Mouse (Mus musculus) thymus, adult 18-20 months (tissue): Measurements from ENCODE around the gene Fzr1.

ENCODE experiments used
- DNase-seq, 2 experiments: peaks; one replicate each; pipeline ENCODE4 v3.0.0; 2022; ENCODE audit warnings: mixed read lengths in 2 of 2

Fzr1 gene

DNA sequence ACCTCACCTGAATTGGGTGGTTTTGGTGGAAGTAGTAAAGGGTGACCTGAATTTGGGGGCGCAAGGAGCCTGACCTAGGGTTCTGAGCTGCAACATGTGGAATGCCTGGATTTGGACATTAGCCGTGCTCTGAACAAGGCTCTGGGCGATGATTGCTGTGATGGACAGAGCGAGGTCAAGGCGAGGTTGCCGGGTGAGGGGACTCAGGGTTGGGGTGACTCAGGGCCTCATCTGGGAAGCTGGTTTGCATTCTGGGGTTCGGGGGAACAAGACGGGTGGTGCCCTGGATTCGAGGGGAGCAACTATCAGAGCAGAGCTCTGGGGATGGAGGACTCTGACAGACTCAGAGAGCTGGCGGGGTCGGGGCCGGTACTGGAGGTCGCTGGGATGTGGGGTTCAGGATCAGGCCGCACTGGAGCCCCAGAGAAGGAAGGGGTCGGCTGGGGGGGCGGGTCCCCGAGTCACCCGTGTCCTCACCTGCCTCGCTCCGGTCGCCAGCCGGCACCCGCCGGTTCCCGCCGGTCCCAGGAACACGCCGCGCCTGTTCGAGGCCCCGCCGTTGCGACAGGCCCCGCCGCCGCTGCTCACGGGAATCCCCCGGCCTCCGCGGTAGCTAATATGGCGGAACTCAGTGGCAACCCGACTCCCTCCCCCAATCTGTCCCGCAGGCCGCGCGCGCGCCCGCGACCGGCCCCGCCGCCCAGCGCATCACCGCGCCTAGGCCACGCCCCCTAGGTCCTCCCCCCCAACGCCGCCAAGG is at the start of gene Fzr1:
Fzr1 (minus strand) TSS at position 724 of the 760 bp plus-strand sequence.
- no peak for DNase-seq

DNA sequence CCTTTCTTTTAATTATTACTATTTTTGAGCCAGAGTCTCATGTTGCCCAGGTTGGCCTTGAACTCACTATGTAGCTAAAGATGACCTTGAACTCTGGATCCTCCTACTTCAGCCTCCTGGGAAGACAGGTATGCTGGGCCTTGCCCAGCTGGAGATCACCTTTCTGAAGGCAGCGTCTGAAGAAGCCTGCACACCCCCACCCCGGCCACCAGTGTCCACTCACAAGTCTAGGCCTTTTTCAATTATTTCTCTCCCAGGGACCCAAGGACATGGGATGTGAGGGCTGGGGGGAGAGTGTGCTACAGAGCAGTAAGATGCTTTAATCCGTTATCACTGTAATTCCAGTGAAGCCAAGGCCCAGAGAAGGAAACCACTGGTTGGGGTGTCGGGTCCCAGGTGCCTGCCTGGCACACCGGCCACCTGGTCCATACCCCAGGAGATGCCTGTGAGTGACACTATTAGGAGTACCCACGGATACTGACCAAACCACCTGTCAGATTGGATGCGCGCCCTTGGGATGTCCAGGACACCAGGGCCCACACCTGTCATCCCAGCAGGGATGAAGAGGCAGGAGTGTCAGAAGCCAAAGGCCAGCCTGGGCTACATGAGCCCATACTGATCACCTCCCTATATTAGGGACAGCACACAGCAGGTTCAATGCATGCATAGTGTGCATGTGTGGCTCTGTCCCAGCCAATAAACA is 49.6 kb upstream of the Fzr1 start:
- no peak for DNase-seq

DNA sequence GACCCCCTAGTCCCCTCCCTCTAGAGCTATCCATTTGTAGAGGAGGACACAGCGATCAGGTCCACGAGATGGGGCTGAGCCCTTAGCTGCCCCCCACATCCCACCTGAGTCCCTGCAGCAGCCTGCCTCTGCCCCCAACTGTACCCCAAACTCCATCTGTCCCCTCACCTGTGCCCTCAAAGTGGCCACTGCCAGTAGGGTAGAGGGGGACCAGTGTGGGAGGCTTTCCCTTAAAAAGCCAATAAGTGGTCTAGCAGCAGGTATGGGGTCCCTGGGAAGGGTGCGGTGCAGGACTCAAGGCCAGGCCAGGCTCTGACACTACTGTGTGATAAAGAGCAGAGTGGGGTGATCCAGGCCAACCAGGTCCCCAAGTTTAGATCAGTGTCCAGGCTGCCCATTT is 49.0 kb upstream of the Fzr1 start:
- peak in 1 of 2 experiments; percentile 8 for DNase-seq

DNA sequence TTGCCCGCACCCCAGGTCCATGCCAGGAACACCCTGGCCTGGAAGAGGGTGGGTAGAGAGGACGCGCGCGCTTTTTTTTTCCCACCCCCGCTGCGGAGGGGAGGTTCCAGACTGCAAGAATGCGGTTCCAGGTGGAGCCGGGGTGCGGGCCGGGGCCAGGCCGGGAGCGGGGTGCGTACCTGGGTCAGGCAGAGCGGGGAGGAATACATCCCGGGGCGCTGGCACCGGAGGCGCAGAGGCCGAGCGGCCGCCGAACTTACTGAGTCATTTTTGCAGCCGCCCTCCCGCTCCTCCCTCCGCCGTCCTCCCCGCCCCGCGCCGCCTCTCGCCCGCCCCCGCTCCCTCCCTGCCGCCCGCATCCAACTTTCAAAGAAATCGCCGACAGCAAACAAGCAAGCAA is 48.6 kb upstream of the Fzr1 start:
- DNase-seq, result peak in 1 of 2 experiments; percentile 16

DNA sequence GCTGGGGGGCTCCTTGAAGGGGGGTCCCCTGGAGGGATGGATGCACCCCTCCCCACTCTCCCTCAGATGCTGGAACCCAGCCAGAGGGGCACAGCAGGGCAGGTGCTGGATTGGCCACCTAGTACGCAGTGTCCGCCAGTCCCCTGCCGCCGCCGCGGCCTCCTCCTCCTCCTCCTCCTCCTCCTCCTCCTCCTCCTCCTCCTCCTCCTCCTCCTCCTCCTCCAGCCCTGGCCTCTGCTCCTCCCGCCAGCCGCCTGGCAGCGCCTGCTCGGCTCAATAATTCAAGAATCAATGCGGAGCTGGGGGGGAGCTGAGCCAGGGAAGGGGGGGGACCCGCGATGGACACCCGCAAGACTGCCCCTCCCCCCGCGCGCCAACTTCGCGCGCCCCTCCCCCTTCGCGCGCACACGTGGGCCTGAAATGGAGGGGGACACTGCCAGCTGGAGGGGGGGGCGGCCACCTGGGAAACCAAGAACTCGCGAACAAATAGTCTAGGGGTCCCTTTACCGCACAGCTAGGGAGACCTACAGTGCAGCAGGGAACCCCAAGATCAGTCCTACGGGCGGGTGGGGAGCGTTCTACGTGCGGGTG is 47.9 kb upstream of the Fzr1 start:
- peak in 1 of 2 experiments; percentile 2 for DNase-seq

DNA sequence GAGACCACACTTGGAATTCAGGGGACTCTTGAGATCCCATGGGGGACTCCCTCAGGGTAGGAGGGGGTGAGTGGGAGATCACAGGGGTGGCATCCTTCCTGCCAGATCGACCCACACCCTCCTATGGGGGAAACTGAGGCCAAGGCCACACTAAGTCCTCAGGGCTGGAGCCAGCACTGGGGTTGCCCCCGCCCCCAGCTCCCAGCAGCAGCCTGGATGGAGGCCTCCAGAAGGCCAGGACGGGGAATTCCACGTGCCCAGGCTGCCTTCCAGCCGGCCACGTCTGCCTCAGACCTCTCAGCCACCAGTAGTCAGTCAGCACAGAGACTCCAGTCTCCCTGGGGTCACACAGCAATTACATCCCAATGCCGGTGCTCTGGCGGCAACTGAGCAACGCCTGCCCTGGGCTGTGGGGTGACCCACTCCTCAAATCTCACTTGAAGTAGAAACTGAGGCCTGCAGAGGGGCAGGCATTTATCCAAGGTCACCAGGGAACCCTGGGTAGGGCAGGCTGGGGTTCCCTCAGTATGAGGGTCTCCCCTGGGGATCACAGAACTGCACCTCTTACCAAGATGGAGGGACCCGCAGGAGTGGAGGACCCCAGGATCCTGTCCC is 47.0 kb upstream of the Fzr1 start:
- peak; percentile 4 to 6 for DNase-seq

DNA sequence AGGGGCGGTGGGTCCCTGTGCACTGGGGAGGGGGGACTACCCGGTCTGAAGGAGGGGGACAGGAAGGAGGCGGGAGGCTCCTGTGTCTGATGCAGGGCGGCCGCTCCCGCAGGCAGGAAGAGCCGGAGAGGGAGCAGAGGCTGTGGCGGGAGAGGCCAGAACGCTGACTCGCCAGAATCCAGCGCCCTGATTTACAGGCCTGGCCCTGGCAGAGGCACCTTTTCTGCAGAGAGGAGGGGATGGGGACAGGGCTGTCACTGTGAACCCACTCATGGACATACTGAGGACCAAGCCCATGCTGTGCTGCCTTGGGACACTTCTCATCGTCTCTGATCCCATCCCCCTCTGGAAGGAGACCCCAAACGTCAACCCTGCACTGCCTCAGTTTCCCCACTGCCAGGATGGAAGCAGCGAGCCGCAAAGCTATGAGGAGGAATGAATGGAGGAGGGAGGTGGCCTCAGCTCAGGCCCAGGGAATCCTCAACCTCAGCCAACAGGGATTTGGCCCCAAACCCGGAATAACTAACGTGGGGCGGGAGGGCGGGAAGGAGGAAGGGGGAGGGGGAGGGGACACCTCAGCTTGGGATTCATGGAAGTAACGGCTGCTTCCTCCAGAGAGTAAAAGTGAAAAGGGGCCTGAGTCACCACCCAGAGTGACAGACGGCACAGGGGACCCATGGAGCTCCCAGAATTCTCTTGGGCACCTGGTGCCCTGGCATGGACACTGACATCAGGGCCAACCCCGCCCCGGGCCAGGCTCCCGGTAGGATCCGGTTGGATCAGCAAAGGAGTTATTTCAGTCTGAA is 46.1 kb upstream of the Fzr1 start:
- DNase-seq, result peak; percentile 5 to 10

DNA sequence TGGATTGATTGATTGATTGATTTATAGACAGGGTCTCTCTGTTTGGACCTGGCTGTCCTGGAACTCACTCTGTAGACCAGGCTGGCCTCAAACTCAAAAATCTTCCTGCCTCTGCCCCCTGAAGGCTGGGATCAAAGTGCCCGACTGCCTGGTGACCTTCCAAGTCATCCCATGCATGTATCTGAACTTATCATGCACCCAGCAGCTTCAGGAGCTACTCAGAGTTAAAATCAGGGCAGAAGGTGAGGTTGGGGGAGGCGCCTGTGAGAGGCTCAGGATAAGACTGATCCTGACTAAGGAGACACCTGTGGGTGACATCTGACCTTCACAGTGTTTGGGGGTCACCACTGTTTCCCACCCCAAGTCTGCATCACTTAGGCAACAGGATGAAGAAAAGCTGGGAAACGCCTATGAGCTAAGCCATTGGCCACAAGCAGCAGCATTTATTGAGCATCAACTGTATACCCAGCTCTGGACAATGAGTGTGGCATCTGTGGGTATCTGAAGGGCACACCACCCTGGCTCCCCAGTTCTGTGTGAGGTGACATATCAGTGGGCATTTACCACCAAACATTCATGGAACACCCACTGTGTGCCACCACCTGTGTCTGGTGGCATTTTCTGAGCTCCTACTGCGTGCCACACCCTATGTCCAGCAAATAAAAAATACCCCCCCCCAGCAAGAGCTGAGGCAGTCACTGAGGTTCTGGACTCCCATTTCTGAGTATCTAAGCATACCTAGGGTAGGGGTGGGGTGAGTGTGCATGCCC is 45.3 kb upstream of the Fzr1 start:
- peak in 1 of 2 experiments; percentile 0 for DNase-seq

DNA sequence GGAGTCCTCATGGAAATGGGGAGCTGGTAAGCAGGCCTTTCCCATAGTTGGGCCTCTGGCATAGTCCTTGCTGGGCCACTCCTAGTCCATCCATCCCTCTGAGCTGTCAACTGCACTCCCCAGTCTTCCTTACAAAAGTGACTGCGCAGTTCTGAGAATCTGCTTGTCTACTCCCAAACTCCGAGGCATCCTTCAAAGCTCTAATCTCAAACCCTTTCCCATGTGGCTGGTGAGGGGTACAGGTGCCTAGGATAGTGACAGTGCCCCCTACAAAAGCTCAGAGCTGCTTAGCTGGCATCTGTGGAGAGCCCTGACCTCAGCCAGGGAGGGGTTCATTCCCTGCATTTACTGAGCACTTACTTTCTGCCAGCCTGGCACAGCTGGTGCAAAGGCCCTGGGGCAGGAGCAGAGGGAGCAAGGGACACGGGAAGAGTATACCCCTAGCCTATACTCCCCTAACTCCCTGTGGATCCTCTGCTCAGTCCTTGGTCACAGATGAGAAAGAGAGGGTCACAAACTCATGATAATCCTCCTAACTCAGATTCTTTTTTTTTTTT is 44.4 kb upstream of the Fzr1 start:
- no peak for DNase-seq

DNA sequence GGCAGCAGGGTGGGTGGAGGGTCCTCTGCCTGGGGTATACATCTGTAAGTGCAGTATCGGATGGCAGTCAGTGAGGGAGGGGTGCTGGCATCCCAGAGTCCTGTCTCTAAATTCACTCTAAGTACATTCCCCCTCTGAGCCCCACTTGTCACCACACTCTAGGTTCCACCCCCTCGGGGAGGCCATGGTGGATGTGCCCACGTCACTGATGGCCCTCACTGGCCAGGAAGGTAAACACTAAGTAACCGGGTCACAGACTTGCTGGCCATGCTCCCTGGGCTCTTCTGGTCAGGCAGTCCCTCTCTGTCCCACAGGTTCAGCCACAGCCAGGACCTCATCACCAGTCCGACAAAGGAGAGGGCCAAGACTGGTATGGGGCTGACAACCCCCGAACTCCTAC is 43.9 kb upstream of the Fzr1 start:
- DNase-seq, result peak; percentile 0 to 3

DNA sequence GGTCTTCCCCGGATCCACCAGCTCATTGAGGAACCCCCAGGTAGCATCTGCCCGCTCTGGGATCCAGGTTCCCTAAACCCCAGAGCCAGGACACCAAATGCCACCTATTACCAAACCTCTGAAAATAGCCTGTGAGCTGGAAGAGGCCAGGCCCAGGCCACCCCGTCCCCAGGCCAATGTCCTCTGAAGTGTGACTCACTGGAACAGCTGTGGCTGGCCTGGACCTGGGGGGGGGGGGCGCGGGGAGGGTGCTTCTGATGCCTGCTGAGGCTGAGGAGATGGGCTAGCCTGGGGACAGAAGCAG is 43.4 kb upstream of the Fzr1 start:
- DNase-seq, result peak in 1 of 2 experiments; percentile 2

DNA sequence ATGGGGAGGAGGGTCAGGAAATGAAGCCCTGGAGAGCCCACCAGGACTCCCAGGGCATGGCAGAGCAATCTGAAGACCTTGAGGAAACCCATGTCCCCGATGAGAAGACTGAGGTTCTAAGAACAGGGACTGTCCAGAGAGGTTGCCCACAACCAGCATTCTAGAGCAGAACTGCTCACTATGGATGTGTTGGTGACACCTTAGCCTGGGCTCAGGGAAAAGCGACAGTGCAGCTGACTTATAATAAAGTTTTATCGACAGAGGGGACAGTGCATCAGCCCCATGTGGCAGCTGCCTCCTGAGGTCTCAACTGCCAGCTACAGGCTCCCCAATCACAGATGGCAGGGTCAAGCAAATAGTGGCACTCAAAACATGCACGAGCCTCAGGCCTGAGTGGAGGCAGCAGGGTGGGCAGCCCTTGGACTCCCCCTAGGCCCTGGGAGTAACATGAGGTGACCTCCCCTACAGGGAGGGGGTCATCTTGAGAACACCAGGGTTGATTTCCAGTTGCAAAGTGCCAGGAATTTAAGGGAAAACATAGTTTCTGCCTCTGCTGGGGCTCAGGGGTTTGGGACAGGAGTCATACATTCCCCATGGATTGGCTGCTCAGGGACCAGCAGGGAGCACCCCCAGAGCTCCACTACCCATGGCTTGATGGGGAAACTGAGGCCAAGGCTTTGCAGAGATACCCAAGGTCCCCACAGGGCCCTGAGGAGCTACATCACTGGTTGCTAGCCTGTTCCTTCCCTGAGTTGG is 42.9 kb upstream of the Fzr1 start:
- DNase-seq, result peak; percentile 0 to 1

DNA sequence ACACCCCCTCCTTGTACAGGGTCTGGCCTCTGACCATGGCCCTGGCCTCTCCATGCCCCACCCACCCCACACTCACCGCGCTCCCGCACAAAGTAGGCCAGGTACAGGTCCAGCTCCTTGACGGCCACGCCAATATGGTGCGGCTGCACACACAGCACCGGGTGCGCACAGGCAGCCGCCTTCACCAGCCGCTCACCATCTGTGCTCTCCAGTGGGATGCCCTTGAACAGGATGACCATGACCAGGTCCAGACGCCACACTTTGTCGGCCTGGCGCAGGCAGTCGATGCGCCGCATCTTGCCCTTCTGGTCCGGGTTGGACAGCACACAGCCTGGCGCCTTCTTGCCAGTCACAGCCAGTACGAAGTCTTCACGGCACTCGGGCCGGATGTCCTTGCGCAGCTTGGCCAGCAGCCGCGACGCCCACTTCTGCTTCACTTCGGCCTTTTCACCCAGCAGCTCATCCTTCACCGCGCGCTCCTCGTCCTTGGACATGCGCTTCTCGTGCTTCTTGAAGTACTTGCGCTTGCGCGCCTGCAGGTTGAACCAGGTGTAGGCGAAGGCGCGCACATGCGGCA is 42.0 kb upstream of the Fzr1 start:
- DNase-seq, result peak; percentile 3 to 4

DNA sequence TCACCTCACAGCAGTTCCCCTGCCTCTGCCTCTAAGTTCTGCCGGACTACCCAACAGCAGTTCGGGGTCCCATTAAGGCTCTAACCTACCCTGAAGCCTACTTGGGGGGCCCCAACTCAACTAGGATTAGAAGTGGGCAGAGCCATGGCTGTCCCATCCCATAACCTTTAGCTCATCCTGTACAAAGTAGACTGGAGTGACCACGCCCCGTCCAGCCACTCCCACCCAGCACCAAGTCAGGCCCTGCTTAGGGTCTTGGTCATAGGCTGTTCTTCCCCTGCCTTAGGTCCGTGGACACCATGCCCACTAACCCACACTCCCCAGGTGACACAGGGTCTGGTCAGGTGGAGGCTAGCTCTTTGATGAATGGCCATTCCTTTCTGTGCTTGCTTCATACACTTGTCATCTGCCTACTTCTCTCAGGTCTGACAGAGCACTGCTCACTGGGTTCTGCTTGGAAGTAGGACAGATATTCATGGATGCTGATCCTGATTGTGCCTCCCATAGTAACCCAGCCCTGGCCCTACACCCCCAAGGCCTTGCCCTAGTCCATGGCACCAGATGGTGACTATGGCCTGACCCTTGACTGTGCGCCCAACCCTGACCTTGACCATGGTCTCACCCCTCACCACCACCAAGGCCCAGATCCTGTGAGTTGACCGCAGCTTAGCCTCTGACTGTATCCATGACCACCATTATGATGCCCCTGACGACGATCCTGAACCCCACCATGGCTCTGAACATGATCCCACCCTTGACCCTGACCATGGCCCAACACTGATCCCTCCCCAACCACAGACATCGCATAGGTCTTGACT is 41.0 kb upstream of the Fzr1 start:
- DNase-seq, result peak; percentile 0 to 1

DNA sequence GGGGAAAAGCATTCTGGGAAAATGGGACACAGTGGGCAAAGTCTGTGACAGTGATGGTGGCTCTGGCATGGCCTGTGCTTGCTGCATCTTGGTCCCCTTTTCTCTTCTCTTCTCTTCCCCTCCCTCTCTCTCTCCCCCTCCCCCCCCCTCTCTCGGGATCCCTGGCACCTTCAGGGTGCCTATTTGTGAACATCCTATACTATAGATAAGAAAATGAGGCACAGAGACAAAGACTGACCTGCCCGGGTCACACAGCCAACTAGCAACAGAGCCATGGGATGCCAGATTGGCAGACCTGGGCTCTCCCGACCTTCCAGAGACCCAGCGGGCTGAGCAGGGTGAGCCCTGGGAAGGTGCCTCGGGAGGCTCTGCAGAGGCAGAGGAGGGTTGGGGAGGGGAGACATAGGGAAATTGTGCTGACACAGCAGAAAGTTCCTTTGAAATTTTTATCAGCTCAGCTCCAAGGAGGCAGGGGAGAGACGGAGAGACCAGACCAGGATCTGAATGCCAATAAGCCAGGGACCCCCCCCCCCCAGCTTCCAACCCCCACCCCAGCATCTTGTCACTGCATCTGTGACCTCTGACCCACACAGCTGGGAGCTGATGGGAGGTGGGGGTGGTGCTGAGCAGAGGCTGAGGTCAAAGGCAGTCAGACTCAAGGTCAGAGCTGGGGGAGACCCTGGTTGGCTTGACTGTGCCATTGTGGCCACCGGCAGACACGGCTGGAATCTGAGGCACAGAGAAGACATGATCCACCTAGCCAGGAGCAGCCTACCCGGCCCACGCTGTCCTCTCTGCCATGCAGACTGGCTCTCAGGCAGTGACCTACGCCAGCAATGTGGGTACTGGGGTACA is 40.1 kb upstream of the Fzr1 start:
- peak in 1 of 2 experiments; percentile 2 for DNase-seq

DNA sequence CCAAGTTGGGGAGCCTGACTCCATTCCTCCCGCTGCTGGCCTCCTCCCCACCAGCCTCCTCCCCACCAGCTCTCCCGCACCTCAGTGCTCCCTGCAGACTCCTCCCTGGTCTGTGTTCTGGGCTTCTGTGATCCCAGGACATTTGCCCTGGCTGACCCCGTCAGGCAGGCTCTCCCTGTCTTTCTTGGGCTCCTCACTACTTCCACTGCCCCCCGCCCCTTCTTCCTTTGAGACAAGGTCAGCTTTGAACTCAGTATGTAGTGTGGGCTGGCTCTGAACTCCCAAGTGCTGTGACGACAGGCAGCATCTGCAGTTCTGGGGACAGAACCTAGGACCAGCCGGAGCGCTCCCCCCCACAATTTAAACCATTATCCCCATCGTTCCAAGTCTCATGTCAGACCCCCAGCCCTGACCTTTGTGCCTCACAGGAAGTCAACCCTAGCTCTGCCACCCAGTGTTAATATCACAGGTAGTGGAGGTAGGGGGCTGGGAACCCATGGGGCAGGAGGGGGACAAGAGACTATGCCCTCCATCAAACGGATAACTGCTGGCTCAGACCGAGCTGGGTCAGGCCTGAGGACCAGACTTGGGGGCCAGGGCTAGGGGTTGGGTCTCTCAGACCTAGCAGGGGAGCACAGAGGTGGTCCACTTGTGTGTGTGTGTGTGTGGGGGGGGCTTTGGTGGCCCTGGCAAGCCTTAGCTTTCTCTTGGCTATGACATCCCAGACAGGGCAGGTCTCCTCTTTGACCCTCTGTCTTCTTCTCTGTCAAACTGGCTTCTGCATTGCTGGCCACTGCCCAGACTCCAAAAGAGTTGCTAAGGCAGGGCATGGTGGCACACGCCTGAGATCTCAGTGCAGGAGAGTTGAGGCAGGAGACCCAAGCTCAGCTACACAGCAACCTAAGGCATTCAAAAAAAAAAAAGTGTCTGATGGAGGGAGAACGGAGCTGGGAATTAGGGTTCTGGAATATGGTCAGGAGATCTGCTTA is 39.2 kb upstream of the Fzr1 start:
- peak in 1 of 2 experiments; percentile 3 for DNase-seq

DNA sequence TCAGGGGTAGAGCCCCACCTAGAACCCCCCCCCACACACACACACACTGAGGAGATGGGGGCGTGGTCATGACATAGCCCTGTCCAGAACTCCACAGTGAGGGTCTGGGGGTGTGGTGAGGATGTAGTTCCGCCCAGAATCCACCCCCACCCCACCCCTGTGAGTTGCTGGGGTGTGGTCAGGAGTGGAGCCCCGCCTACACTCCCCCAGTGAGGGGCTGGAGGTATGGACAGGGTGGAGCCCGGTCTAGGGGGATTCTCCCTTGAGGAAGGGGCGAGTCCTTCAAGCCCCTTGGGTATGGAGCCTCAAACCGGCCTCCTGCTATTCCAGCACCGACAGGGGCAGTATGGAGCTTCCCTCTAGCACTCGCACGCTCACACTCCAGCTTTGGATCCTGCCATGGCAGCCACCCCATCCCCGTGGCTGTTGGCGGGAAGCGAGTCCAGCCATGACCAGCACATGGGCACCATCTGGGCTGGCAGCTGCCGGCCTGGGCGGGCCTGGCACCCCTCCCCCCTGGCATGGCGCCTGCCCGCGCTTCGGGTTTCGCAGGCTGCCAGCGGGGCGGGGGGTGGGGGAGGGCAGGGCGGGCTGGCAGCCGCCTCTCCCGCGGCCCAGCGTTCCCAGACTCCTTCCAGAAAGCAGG is 38.4 kb upstream of the Fzr1 start:
- no peak for DNase-seq
